Mouse (Mus musculus) heart, embryonic 14.5 days (tissue): ENCODE results near the gene Gm37240. TPM values are rescaled to one million over a fixed set of nuclear protein-coding genes. Genes with fewer than 3 reads are reported as not detected.
A peak's percentile ranks its signal among the peaks of the same experiment; 100 is the strongest.
"Not testable (repeated sequence)": the region's sequence is repeated elsewhere in the genome, so short reads cannot be mapped to it uniquely, and the experiment has no call there.

Source experiments
- ATAC-seq: fragments of 200-750 bp; cut with Nextera tagmentation; 2 replicates; pipeline ENCODE4 v1.8.0; 2017; ENCODE audit warnings: low read depth, moderate TSS enrichment; ENCODE audit not compliant: insufficient number of reproducible peaks, insufficient read depth, low FRiP score
- H3K27ac ChIP-seq, 2 experiments: fragments of 200-500 bp in 1 of 2; fragments of 300-500 bp in 1 of 2; sonication (generic) in 1 of 2; replicated peaks in 1 of 2; 2 replicates each; pipeline ENCODE4 v1.5.1; 2012 to 2014; ENCODE audit warnings: low read depth in 2 of 2, low read length in 2 of 2, control low read depth in 1 of 2, mild to moderate bottlenecking in 1 of 2, mixed read lengths in 1 of 2; ENCODE audit not compliant: control insufficient read depth in 1 of 2, insufficient read depth in 1 of 2
- H3K27me3 ChIP-seq: fragments of 300-500 bp; sonication (generic); 2 replicates; pipeline ENCODE4 v1.6.1; 2014; ENCODE audit warnings: mild to moderate bottlenecking, low read length, control low read depth; ENCODE audit not compliant: control insufficient read depth, insufficient read depth
- H3K36me3 ChIP-seq: fragments of 300-500 bp; sonication (generic); 2 replicates; pipeline ENCODE4 v1.6.1; 2014; ENCODE audit warnings: mild to moderate bottlenecking, control low read depth, low read length, mixed read lengths; ENCODE audit not compliant: control insufficient read depth, insufficient read depth
- H3K4me1 ChIP-seq, 2 experiments: fragments of 200-500 bp in 1 of 2; fragments of 300-500 bp in 1 of 2; sonication (generic) in 1 of 2; 2 replicates each; pipeline ENCODE4 v1.6.1; 2012 to 2014; ENCODE audit warnings: low read length in 2 of 2, control low read depth in 1 of 2, mixed read lengths in 1 of 2; ENCODE audit not compliant: control insufficient read depth in 2 of 2, insufficient read depth in 2 of 2
- H3K4me2 ChIP-seq: fragments of 300-500 bp; sonication (generic); 2 replicates; pipeline ENCODE4 v1.6.1; 2014; ENCODE audit warnings: mild to moderate bottlenecking, low read length
- H3K4me3 ChIP-seq, 2 experiments: fragments of 200-500 bp in 1 of 2; fragments of 300-500 bp in 1 of 2; sonication (generic) in 1 of 2; 2 replicates each; pipeline ENCODE4 v1.5.1; 2012 to 2014; ENCODE audit warnings: low read length in 2 of 2, mild to moderate bottlenecking in 2 of 2, control low read depth in 1 of 2, low read depth in 1 of 2, moderate library complexity in 1 of 2; ENCODE audit not compliant: control insufficient read depth in 1 of 2, insufficient read depth in 1 of 2
- H3K9ac ChIP-seq: fragments of 300-500 bp; sonication (generic); 2 replicates; pipeline ENCODE4 v1.6.1; 2014; ENCODE audit warnings: mild to moderate bottlenecking, low read length
- H3K9me3 ChIP-seq: fragments of 300-500 bp; sonication (generic); 2 replicates; pipeline ENCODE4 v1.6.1; 2016; ENCODE audit warnings: low read length, control low read depth; ENCODE audit not compliant: control insufficient read depth
- WGBS: fragments of 180-500 bp; shearing (Covaris S2); extraction: QIAGEN DNeasy Blood & Tissue Kit; methylation state at CpG from one replicate; pipeline ENCODE4 v1.1.7; 2014; 5-methylcytosine and 5-hydroxymethylcytosine counted together
- polyA plus RNA-seq: library from polyadenylated mRNA; unstranded; fragments of >200 nt; fragmentation: Nextera tagmentation; extraction: Ambion mirVana; gene quantifications from 2 replicates; pipeline ENCODE4 v1.2.1, GENCODE M21; 2014

Gm37240 gene
- polyA plus RNA-seq, 1 experiment from 2014 or later = 12.3 TPM

DNA sequence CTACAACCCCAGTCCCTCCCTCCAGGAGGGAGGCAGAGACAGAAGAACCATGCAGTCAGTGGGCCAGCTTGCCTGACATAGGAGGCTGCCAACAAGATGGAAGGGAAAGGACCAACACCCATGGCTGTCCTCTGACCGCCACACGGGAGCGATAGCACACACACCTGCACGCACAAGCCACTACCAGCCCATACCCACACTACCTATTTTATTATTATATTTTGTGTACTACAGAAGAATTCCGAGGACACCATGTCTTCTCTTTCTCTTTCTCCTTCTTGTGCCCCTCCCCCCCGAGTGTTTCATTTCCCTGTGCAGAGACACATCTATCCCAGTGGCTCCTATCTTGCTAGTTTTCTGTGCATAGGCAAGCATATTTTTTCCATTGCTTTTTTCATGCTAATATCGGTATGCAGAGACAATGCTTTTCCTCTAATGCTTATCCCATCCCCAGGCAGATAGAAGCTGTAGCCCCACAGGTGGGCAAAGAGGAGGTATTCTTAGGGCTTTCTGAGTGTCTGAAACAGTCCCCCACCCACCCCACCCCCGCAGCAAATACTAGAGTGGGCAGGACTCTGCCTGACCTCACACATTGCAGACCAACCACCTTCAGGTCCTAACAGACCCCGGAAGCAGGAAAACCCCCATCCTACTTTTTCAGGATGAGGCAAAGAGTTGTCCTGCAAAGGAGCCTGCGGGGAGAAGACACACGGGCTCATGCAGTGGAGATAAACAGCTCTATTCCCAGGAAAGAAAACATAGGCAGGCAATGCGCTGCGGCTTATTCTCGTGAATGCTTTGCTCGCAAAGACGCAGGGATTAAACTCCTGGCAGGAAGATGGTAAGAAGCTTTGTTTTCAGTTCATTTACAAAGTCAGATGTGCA is 1232.2 kb downstream of the Gm37240 start:
- H3K4me3 ChIP-seq = peak overlapping the region; percentile 5 to 10; a peak in 1 of 4 replicates
- H3K27ac ChIP-seq = peak overlapping the region; percentile 79 to 83
- peak overlapping the region; percentile 56 for H3K9ac ChIP-seq
- ATAC-seq = no peak
- peaks cover 18 to 34% of the 10 kb centered on the region in 2 experiments for H3K4me1 ChIP-seq
- no peaks in the 10 kb centered on the region for H3K36me3 ChIP-seq
- 0 out of 2 replicates have a peak, but pooled peaks cover 7% of the 10 kb centered on the region for H3K9me3 ChIP-seq
- 17% methylated on average over 16 of the region's 16 CpGs for WGBS
- no peaks in the 10 kb centered on the region for H3K27me3 ChIP-seq
- peak overlapping the region; percentile 63 for H3K4me2 ChIP-seq

- ATAC-seq = no peak
- peak overlapping the region; percentile 79 to 83 for H3K27ac ChIP-seq
- no peaks in the 10 kb centered on the region for H3K36me3 ChIP-seq
- H3K9me3 ChIP-seq = 0 out of 2 replicates have a peak, but pooled peaks cover 7% of the 10 kb centered on the region
- H3K4me2 ChIP-seq = peak overlapping the region; percentile 63
- H3K4me1 ChIP-seq = peaks cover 18 to 34% of the 10 kb centered on the region in 2 experiments
- H3K4me3 ChIP-seq = peak overlapping the region; percentile 2 to 26; a peak in 3 of 4 replicates
- peak overlapping the region; percentile 56 for H3K9ac ChIP-seq
- 3% methylated on average over 12 of the region's 12 CpGs for WGBS
- H3K27me3 ChIP-seq = no peaks in the 10 kb centered on the region
Measured at GRCm38 (mm10) chr3:84654246-84654826, 1233.0 kb downstream of the Gm37240 start.

- H3K4me1 ChIP-seq = peaks cover 18 to 34% of the 10 kb centered on the region in 2 experiments
- H3K9me3 ChIP-seq = 0 out of 2 replicates have a peak, but pooled peaks cover 4% of the 10 kb centered on the region
- H3K9ac ChIP-seq = peak overlapping the region; percentile 56
- ATAC-seq = no peak
- peak overlapping the region; percentile 63 for H3K4me2 ChIP-seq
- peak overlapping the region; percentile 81 to 83 for H3K27ac ChIP-seq
- H3K36me3 ChIP-seq = no peaks in the 10 kb centered on the region
- H3K27me3 ChIP-seq = no peaks in the 10 kb centered on the region
- H3K4me3 ChIP-seq = peak overlapping the region; percentile 2 to 26; a peak in 3 of 4 replicates
- WGBS = 11% methylated on average over 14 of the region's 14 CpGs
Measured at GRCm38 (mm10) chr3:84653557-84654245, 1233.6 kb downstream of the Gm37240 start.

DNA sequence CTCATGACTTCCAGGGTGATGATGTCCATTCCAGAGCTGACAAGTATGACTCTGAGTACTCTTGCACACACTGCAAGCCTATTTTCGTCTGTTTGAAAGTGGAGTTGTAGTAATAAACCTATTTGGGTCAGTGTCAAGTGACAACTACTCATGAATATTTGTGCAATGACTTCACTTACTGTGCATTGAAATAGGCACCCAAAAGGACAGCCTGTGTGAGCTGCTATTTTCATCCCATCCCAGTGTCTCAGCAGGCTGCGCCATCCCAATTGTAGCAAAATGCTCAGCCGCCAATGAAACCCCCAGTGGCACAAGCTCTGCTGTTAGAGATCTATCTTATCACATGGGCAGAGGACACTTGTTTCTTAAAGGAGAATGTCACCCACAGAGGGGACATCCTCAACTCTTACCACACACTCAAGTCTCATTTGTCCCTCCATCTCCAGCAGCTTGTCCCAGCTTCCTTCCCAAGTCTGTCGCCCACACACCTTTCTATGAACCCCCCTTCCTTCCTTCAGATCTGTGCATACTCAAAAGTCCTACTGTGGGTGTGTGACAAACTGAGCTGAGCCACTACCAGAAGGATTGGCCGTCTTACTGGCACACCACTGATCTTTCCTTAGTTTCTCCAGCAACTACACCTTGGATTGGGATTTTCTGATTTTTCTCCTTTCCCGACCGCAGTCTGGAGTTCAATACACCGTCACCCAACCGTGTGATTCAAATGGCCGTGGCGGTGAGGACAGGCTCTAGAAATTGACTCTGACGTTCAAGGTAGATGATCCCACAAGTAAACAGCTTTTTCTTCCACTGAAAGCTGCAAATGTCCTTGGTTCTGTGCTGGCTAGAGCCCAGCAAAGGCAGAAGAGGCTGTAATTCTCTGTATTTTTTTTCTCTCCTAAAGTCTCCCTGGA is 1234.4 kb downstream of the Gm37240 start:
- no peaks in the 10 kb centered on the region for H3K36me3 ChIP-seq
- H3K4me3 ChIP-seq = 0 out of 4 replicates have a peak overlapping the region, but pooled peaks of 1 of the 2 experiments have one; percentile 26
- peaks cover 19 to 34% of the 10 kb centered on the region in 2 experiments for H3K4me1 ChIP-seq
- 0 out of 2 replicates have a peak, but pooled peaks cover 3% of the 10 kb centered on the region for H3K9me3 ChIP-seq
- ATAC-seq = peak; percentile 73
- H3K27ac ChIP-seq = peak overlapping the region; percentile 83 to 89
- no peaks in the 10 kb centered on the region for H3K27me3 ChIP-seq
- peak overlapping the region; percentile 63 for H3K4me2 ChIP-seq
- 57% methylated on average over 12 of the region's 12 CpGs for WGBS
- peak overlapping the region; percentile 56 for H3K9ac ChIP-seq

DNA sequence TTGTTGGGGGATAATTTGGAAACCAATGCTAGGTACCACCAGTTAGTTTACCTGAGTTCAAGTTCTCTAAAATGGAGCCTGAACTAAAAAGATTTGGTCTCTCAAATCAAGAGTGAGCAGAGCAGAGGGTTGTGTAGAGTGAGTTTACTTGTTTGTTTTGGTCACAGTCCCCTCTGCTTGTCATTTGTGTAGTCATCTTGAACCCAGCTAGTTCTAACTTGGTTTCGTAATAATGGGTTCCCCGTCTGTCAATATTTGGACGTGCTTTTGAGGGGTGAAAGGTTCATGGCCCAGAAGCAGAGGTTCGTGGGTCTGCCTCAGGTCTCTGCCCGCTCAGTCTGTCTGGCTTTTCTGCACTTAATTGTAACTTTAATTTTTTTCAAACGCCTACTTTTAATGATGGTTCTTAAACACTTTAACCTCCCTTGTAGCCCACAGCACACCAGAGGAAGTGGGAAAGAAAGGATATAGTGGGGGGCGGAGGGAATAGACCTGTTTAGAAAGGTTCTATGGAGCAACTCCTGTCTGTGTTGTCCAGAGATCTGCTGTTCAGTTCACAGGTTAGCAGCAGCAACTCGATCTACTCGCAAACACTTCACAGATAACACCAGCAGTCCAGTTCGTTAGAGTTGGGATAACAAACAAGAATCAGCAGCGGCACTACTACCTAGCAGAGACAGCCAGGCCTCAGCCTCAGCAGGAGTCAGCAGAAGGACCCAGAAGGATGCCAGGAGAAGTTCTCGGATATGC is 1237.6 kb downstream of the Gm37240 start:
- no peak overlapping the region for H3K9ac ChIP-seq
- H3K4me2 ChIP-seq = no peak overlapping the region
- WGBS = 83% methylated on average over 12 of the region's 12 CpGs
- no peak overlapping the region for H3K4me3 ChIP-seq
- H3K4me1 ChIP-seq = peaks cover 17 to 31% of the 10 kb centered on the region in 2 experiments
- H3K9me3 ChIP-seq = 0 out of 2 replicates have a peak, but pooled peaks cover 3% of the 10 kb centered on the region
- no peaks in the 10 kb centered on the region for H3K36me3 ChIP-seq
- no peak overlapping the region for H3K27ac ChIP-seq
- no peaks in the 10 kb centered on the region for H3K27me3 ChIP-seq
- no peak for ATAC-seq

DNA sequence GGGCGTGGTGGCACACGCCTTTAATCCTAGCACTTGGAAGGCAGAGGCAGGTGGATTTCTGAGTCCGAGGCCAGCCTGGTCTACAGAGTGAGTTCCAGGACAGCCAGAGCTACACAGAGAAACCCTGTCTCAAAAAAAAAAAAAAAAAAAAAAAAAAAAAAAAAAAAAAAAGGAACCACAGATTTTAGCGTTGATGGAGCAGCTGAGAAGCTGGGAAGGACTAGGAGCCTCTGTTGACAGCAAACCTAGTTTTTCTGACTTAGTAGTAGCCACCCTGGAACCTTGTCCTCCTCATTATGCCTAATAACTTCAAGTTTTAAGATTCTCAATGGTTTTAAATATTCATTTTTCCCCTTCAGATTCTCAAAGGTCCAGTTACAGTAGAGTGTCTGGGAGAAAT is 1239.2 kb downstream of the Gm37240 start:
- not testable (repeated sequence) for ATAC-seq, H3K9me3 ChIP-seq, H3K36me3 ChIP-seq, H3K27me3 ChIP-seq, H3K4me2 ChIP-seq, H3K9ac ChIP-seq, H3K4me3 ChIP-seq
- Histone ChIP-seq H3K27ac (peak overlapping the region; percentile 26 to 61; a peak in 3 of 4 replicates), H3K4me1 (peaks cover 6 to 14% of the 10 kb centered on the region in 2 experiments)
- WGBS = 85% methylated on average over 4 of the region's 4 CpGs
